Mouse (Mus musculus) heart, postnatal 0 days (tissue): Measurements from ENCODE around the gene Hdac7.

Experiments
- CTCF ChIP-seq: IDR thresholded peaks from 2 replicates; pipeline ENCODE4 v1.5.1; 2016; ENCODE audit warnings: antibody characterized with exemption, control low read depth, low read depth
- EP300 ChIP-seq: IDR thresholded peaks from 2 replicates; pipeline ENCODE4 v1.6.1; 2016; ENCODE audit warnings: antibody characterized with exemption, low read depth

DNA sequence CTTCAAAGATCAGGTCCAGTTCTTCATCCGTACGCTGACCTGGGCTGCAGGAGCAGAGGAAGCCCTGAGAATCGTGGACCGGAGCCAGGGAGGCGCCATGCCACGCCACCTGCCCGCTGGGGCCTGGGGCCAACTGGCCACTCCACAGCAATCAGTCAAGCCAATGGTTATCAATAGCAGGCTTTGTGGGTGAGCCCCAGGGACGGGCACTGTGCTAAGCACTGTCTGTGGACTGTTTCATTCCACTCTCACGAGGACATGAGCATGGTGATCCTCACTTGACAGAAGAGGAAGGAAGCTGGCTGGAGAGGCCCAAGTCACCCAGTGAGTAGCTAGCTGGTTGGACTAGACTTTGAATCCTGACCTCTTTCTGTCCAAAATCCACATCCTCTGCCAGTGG is 84.3 kb downstream of the Hdac7 start:
- TF ChIP-seq EP300 (no peak), CTCF (no peak)
